In genomic region chr5:101742425-101742824, GRCm38 (mm10) we compare ENCODE assay signal across 26 mouse cellular contexts. TPM values are rescaled to one million over a fixed set of nuclear protein-coding genes. Genes with fewer than 3 reads are reported as not detected.
DNase-seq lines count a peak whose midpoint lies in the region; ATAC-seq and TF ChIP-seq lines count a peak whose summit lies in the region.
"Had no signal": no experiment of that assay in that cellular context is flagged by ENCODE, and none has a peak within 500 bp of the region (broad histone marks: within the 10 kb centered on the region; RNA-seq: fewer than 3 reads in every experiment).

No protein-coding gene starts in this region.

- intact Hi-C loops in heart, postnatal 36 days (cut with DNase I): no loop called here

- H3K27ac ChIP-seq in heart, embryonic 10.5 days: no peak overlapping the region
- no peak overlapping the region for H3K27ac ChIP-seq in lung, postnatal 0 days (ENCODE audit: low read length)
- peak overlapping the region; percentile 78; the same call in 1 of the 2 replicates for H3K27ac ChIP-seq in stomach, postnatal 0 days (replicated peaks)
- H3K27ac ChIP-seq: forebrain, embryonic 10.5 days; gastrocnemius, adult 2 months; heart, embryonic 13.5 days; hindbrain, embryonic 12.5 days; hindbrain, embryonic 15.5 days had no signal

- WGBS in heart, embryonic 10.5 days: 90% methylated on average over 8 of the region's 8 CpGs
- WGBS in lung, postnatal 0 days: 81% methylated on average over 8 of the region's 8 CpGs
- 74% methylated on average over 8 of the region's 8 CpGs for WGBS in stomach, postnatal 0 days

- TF ChIP-seq EP300 in lung, postnatal 0 days (IDR thresholded peaks at IDR 0.05): no peak
- peak; percentile 59 for TF ChIP-seq EP300 in stomach, postnatal 0 days (optimal IDR thresholded peaks at IDR 0.05)

- H3K27me3 ChIP-seq in heart, embryonic 10.5 days (ENCODE audit: insufficient read depth, poor library complexity, severe bottlenecking): no peaks in the 10 kb centered on the region
- no peaks in the 10 kb centered on the region for H3K27me3 ChIP-seq in lung, postnatal 0 days (replicated peaks; ENCODE audit: insufficient read depth, low read length)
- no peaks in the 10 kb centered on the region for H3K27me3 ChIP-seq in stomach, postnatal 0 days (ENCODE audit: control insufficient read depth, insufficient read depth, low read length)
- H3K27me3 ChIP-seq: heart, embryonic 13.5 days; hindbrain, embryonic 12.5 days; hindbrain, embryonic 15.5 days had no signal

- peak; percentile 16; the same call in 1 of the 2 replicates for ATAC-seq in lung, postnatal 0 days
- peak; percentile 47; the same call in 1 of the 2 replicates for ATAC-seq in stomach, postnatal 0 days (ENCODE audit: low FRiP score, low TSS enrichment)
- ATAC-seq: CD4-positive, CD25-positive, alpha-beta regulatory T cell, adult 4 months; forebrain, embryonic 14.5 days; forebrain, postnatal 0 days had no signal

- H3K4me2 ChIP-seq in lung, postnatal 0 days (replicated peaks; ENCODE audit: low read depth, low read length): no peak overlapping the region
- H3K4me2 ChIP-seq in stomach, postnatal 0 days (replicated peaks; ENCODE audit: low read depth): no peak overlapping the region
- H3K4me2 ChIP-seq: heart, embryonic 13.5 days; hindbrain, embryonic 12.5 days; hindbrain, embryonic 15.5 days had no signal

- no peak for TF ChIP-seq CTCF in lung, postnatal 0 days (IDR thresholded peaks at IDR 0.05)
- TF ChIP-seq CTCF in stomach, postnatal 0 days (IDR thresholded peaks at IDR 0.05; ENCODE audit: low read depth): no peak

- no peaks in the 10 kb centered on the region for H3K36me3 ChIP-seq in heart, embryonic 10.5 days
- H3K36me3 ChIP-seq in lung, postnatal 0 days (ENCODE audit: insufficient read depth, low read length): no peaks in the 10 kb centered on the region
- H3K36me3 ChIP-seq in stomach, postnatal 0 days (ENCODE audit: control insufficient read depth, insufficient read depth, low read length): no peaks in the 10 kb centered on the region
- H3K36me3 ChIP-seq: forebrain, embryonic 10.5 days; heart, embryonic 13.5 days; hindbrain, embryonic 12.5 days; hindbrain, embryonic 15.5 days had no signal

- no peak overlapping the region for H3K4me3 ChIP-seq in heart, embryonic 10.5 days
- H3K4me3 ChIP-seq in lung, postnatal 0 days (ENCODE audit: low read depth, low read length): no peak overlapping the region
- no peak overlapping the region for H3K4me3 ChIP-seq in stomach, postnatal 0 days (ENCODE audit: low read depth, low read length)
- H3K4me3 ChIP-seq: erythroblast, embryonic 14.5 days; forebrain, embryonic 10.5 days; gastrocnemius, adult 2 months; heart, embryonic 13.5 days; hindbrain, embryonic 12.5 days; hindbrain, embryonic 15.5 days had no signal

- no peaks in the 10 kb centered on the region for H3K9me3 ChIP-seq in heart, embryonic 10.5 days
- H3K9me3 ChIP-seq in lung, postnatal 0 days (ENCODE audit: low read length): no peaks in the 10 kb centered on the region
- no peaks in the 10 kb centered on the region for H3K9me3 ChIP-seq in stomach, postnatal 0 days (ENCODE audit: control insufficient read depth, low read length)
- H3K9me3 ChIP-seq: forebrain, embryonic 10.5 days; heart, embryonic 13.5 days; hindbrain, embryonic 12.5 days; hindbrain, embryonic 15.5 days had no signal

- peak; percentile 16 for DNase-seq in heart, embryonic 10.5 days (ENCODE audit: low spot score)
- no peak for DNase-seq in heart, postnatal 36 days
- DNase-seq in lung, postnatal 0 days (ENCODE audit: low spot score): no peak
- no peak for DNase-seq in lung, postnatal 25 days (ENCODE audit: low spot score)
- peak; percentile 95 for DNase-seq in gonadal fat pad, adult 2 months (ENCODE audit: low read depth)
- DNase-seq in stomach, postnatal 0 days (ENCODE audit: low spot score): no peak
- DNase-seq in gastrocnemius, postnatal 25 days: no peak
- DNase-seq in retina, postnatal 1 day: no peak
- DNase-seq: cerebellum, adult 11 months; cerebellum, adult 2 months; cerebellum, adult 9-11 months; cerebellum, postnatal 36 days; embryo, embryonic 11 days; forebrain, postnatal 0 days; gastrocnemius, adult 2 months; gastrocnemius, postnatal 14 days; heart, postnatal 14 days had no signal

- no peak overlapping the region for H3K9ac ChIP-seq in lung, postnatal 0 days (replicated peaks; ENCODE audit: low read depth)
- H3K9ac ChIP-seq in stomach, postnatal 0 days (ENCODE audit: low read length): no peak overlapping the region
- H3K9ac ChIP-seq: forebrain, postnatal 0 days; heart, embryonic 13.5 days; hindbrain, embryonic 12.5 days; hindbrain, embryonic 15.5 days had no signal

- H3K4me1 ChIP-seq in heart, embryonic 10.5 days: no peaks in the 10 kb centered on the region
- no peaks in the 10 kb centered on the region for H3K4me1 ChIP-seq in lung, postnatal 0 days (ENCODE audit: insufficient read depth, low read depth, low read length)
- no peaks in the 10 kb centered on the region for H3K4me1 ChIP-seq in stomach, postnatal 0 days (replicated peaks; ENCODE audit: control insufficient read depth, insufficient read depth)
- H3K4me1 ChIP-seq: forebrain, embryonic 10.5 days; heart, embryonic 13.5 days; hindbrain, embryonic 12.5 days; hindbrain, embryonic 15.5 days had no signal

RNA-seq across cellular contexts. Expression of gene Cds1, which starts 22.5 kb away (rescaled TPM):
- polyA plus RNA-seq in heart, embryonic 10.5 days (2016; fragmentation: Nextera tagmentation; extraction: Ambion mirVana): 0.42 and 0.64 TPM in 2 replicates
- total RNA-seq in heart, postnatal 36 days (2021): 10 to 100 TPM; 11.7 to 17.7 TPM
- polyA plus RNA-seq in lung, postnatal 0 days (2015; fragmentation: Nextera tagmentation; extraction: Ambion mirVana): 24.0 and 32.4 TPM in 2 replicates
- polyA plus RNA-seq in gonadal fat pad, adult 2 months (2012; rRNA removed): 95.7 and 103 TPM in 2 replicates
- polyA plus RNA-seq in stomach, postnatal 0 days (2015; fragmentation: Nextera tagmentation; extraction: Ambion mirVana): 18.0 and 18.5 TPM in 2 replicates
- 1 to 10 TPM; 1.9 to 2.0 TPM for total RNA-seq in gastrocnemius, postnatal 25 days (2021)
- total RNA-seq: MEL had no signal
- polyA plus RNA-seq: C2C12; CD4-positive, CD25-positive, alpha-beta regulatory T cell, adult 4 months; erythroblast, embryonic 14.5 days had no signal

Comparison
In these comparisons a context has a peak if more than half of its experiments do, and no peak if none do; other contexts are left out.
1. DNase-seq: peak in heart, embryonic 10.5 days (single experiment) and gonadal fat pad, adult 2 months (single experiment); none in heart, postnatal 36 days (0 of 2), lung, postnatal 0 days (single experiment), lung, postnatal 25 days (single experiment), stomach, postnatal 0 days (single experiment), gastrocnemius, postnatal 25 days (single experiment) and retina, postnatal 1 day (single experiment).
2. RNA of gene Cds1, which starts 22.5 kb away (polyA plus RNA-seq): 95.7 to 103 TPM in gonadal fat pad, adult 2 months, 24.0 to 32.4 TPM in lung, postnatal 0 days and 18.0 to 18.5 TPM in stomach, postnatal 0 days; 0.42 to 0.64 TPM in heart, embryonic 10.5 days; every median in the first group is over 10 times any median in the second.